Mouse (Mus musculus) hindbrain, postnatal 0 days (tissue): ENCODE data around the gene Olfr411. TPM values are rescaled to one million over a fixed set of nuclear protein-coding genes. Genes with fewer than 3 reads are reported as not detected.

ENCODE experiments used
- ATAC-seq: fragments of 200-750 bp; cut with Nextera tagmentation; 2 replicates; pipeline ENCODE4 v1.8.0; 2017; ENCODE audit warnings: mild to moderate bottlenecking, moderate TSS enrichment, moderate library complexity
- DNase-seq: peaks from one replicate; pipeline ENCODE4 v3.0.0-alpha.2; 2015; ENCODE audit warnings: low spot score
- H3K27ac ChIP-seq: fragments of 300-500 bp; sonication (generic); 2 replicates; pipeline ENCODE4 v1.5.1; 2014; ENCODE audit warnings: mild to moderate bottlenecking
- H3K27me3 ChIP-seq: fragments of 300-500 bp; sonication (generic); 2 replicates; pipeline ENCODE4 v1.6.1; 2014; ENCODE audit warnings: low read length, mixed read lengths; ENCODE audit not compliant: insufficient read depth
- H3K36me3 ChIP-seq: fragments of 300-500 bp; sonication (generic); 2 replicates; pipeline ENCODE4 v1.6.1; 2014; ENCODE audit warnings: low read length, mixed read lengths; ENCODE audit not compliant: insufficient read depth
- H3K4me1 ChIP-seq: fragments of 300-500 bp; sonication (generic); 2 replicates; pipeline ENCODE4 v1.6.1; 2014; ENCODE audit warnings: antibody characterized with exemption, low read length, mixed read lengths; ENCODE audit not compliant: insufficient read depth
- H3K4me2 ChIP-seq: fragments of 300-500 bp; sonication (generic); 2 replicates; pipeline ENCODE4 v1.6.1; 2014; ENCODE audit warnings: low read depth, mild to moderate bottlenecking, low read length, moderate library complexity, mixed read lengths
- H3K4me3 ChIP-seq: fragments of 300-500 bp; sonication (generic); 2 replicates; pipeline ENCODE4 v1.5.1; 2014; ENCODE audit warnings: low read length
- H3K9ac ChIP-seq: fragments of 300-500 bp; sonication (generic); replicated peaks from 2 replicates; pipeline ENCODE4 v1.6.1; 2014; ENCODE audit warnings: mild to moderate bottlenecking, low read length, moderate library complexity, mixed read lengths
- H3K9me3 ChIP-seq: fragments of 300-500 bp; sonication (generic); 2 replicates; pipeline ENCODE4 v1.6.1; 2016; ENCODE audit warnings: low read length, mixed read lengths
- CTCF ChIP-seq: IDR thresholded peaks from 2 replicates; pipeline ENCODE4 v1.5.1; 2016; ENCODE audit warnings: antibody characterized with exemption, control low read depth, low read depth
- WGBS: fragments of 180-500 bp; shearing (Covaris S2); extraction: QIAGEN DNeasy Blood & Tissue Kit; methylation state at CpG from one replicate; pipeline ENCODE4 v1.1.7; 2014; 5-methylcytosine and 5-hydroxymethylcytosine counted together
- polyA plus RNA-seq: library from polyadenylated mRNA; unstranded; fragments of >200 nt; fragmentation: Nextera tagmentation; extraction: Ambion mirVana; gene quantifications from 2 replicates; pipeline ENCODE4 v1.2.1, GENCODE M21; 2015
- total RNA-seq: library from RNA; depleted of rRNA; stranded (reverse); fragments of >200 nt; gene quantifications from 2 replicates; pipeline ENCODE4 v1.2.3, GENCODE M21; 2014; rRNA removed

Gene Olfr411
- total RNA-seq (not detected in 2 replicates), polyA plus RNA-seq (not detected in 2 replicates)

- ATAC-seq (no peak), DNase-seq (no peak)
- Histone ChIP-seq H3K36me3 (no peaks in the 10 kb centered on the region), H3K4me2 (no peak within 1 kb of the TSS), H3K4me1 (no peaks in the 10 kb centered on the region), H3K9me3 (no peaks in the 10 kb centered on the region), H3K9ac (no peak within 1 kb of the TSS), H3K4me3 (no peak within 1 kb of the TSS), H3K27ac (no peak within 1 kb of the TSS), H3K27me3 (no peaks in the 10 kb centered on the region)
- 85% methylated on average over 3 of the region's 3 CpGs for WGBS
- TF ChIP-seq CTCF: no peak
Measured at GRCm38 (mm10) chr11:74352550-74352949, at the start of gene Olfr411. Gene Olfr411, minus strand, starts transcription at chr11:74352650.

DNA sequence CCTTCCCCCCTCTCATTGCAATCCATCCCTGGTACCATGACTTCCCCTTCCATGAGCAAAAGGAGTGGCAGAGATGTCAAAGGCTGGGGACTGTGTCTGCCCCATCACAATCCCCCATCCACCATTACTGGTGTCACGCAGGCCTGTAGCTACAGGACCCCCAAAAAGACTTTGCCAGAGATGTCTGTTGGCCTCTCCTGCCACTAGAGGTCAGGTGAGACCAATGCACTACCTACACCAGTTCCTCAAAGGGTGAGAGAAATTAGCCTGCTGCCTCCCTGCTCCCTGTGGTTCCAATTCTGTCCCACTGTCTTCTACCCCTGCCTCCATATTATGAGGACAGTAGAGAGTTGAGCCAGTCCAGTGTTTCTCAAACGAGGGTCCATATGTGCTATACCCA lies 49.7 kb upstream of the Olfr411 start:
- ATAC-seq: peak; percentile 60
- Histone ChIP-seq H3K9me3 (no peaks in the 10 kb centered on the region), H3K4me1 (no peaks in the 10 kb centered on the region), H3K4me3 (no peak overlapping the region), H3K9ac (no peak overlapping the region), H3K4me2 (no peak overlapping the region), H3K36me3 (peaks cover 4% of the 10 kb centered on the region; the same call in 1 of the 2 replicates), H3K27ac (no peak overlapping the region), H3K27me3 (no peaks in the 10 kb centered on the region)
- WGBS: 64% methylated on average over 2 of the region's 2 CpGs
- peak; percentile 67 for DNase-seq
- TF ChIP-seq CTCF: peak; percentile 79

- no peak overlapping the region for H3K27ac ChIP-seq
- no peaks in the 10 kb centered on the region for H3K27me3 ChIP-seq
- no peak for DNase-seq
- H3K4me1 ChIP-seq: no peaks in the 10 kb centered on the region
- WGBS: 84% methylated on average over 18 of the region's 18 CpGs
- no peak overlapping the region for H3K4me2 ChIP-seq
- no peak overlapping the region for H3K9ac ChIP-seq
- ATAC-seq: no peak
- no peak overlapping the region for H3K4me3 ChIP-seq
- peaks cover 5% of the 10 kb centered on the region; the same call in 1 of the 2 replicates for H3K36me3 ChIP-seq
- no peak for TF ChIP-seq CTCF
- no peaks in the 10 kb centered on the region for H3K9me3 ChIP-seq
Measured at GRCm38 (mm10) chr11:74395583-74395982, 43.1 kb upstream of the Olfr411 start.

- TF ChIP-seq CTCF: no peak
- Histone ChIP-seq H3K27ac (no peak overlapping the region), H3K27me3 (no peaks in the 10 kb centered on the region), H3K4me3 (no peak overlapping the region), H3K36me3 (peaks cover 5% of the 10 kb centered on the region; the same call in 1 of the 2 replicates), H3K9ac (no peak overlapping the region), H3K4me1 (no peaks in the 10 kb centered on the region), H3K4me2 (no peak overlapping the region), H3K9me3 (no peaks in the 10 kb centered on the region)
- peak; percentile 62 for DNase-seq
- ATAC-seq: peak; percentile 62
- 43% methylated on average over 5 of the region's 5 CpGs for WGBS
Measured at GRCm38 (mm10) chr11:74393489-74393888, 41.0 kb upstream of the Olfr411 start.

- Histone ChIP-seq H3K27ac (no peak overlapping the region), H3K4me1 (no peaks in the 10 kb centered on the region), H3K36me3 (peaks cover 5% of the 10 kb centered on the region; the same call in 1 of the 2 replicates), H3K4me3 (no peak overlapping the region), H3K9me3 (no peaks in the 10 kb centered on the region), H3K27me3 (no peaks in the 10 kb centered on the region), H3K4me2 (no peak overlapping the region), H3K9ac (no peak overlapping the region)
- no peak for ATAC-seq
- DNase-seq: no peak
- 57% methylated on average over 6 of the region's 6 CpGs for WGBS
- TF ChIP-seq CTCF: no peak
Measured at GRCm38 (mm10) chr11:74392903-74393302, 40.5 kb upstream of the Olfr411 start.

DNA sequence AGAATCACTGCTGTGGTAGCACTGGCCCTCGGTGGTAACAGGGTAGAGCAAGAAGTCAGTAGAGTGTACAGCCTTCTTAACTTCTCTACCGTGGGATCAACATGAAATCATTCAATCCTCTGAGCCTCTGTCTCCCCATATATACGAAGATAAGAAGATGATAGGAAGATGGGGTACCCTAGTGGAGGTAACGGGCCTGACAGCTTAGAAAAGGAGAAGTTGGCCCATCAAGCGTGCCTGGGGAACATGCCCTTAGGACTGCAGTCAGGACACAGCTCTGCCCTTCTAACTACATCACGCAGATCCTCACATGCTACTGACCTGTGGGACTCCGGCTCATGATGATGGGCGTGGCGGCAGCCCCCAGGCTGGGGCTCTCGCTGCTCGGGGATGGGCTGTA lies 39.4 kb upstream of the Olfr411 start:
- H3K4me3 ChIP-seq: no peak overlapping the region
- no peaks in the 10 kb centered on the region for H3K36me3 ChIP-seq
- H3K9ac ChIP-seq: no peak overlapping the region
- no peaks in the 10 kb centered on the region for H3K4me1 ChIP-seq
- ATAC-seq (no peak), DNase-seq (no peak)
- 93% methylated on average over 11 of the region's 11 CpGs for WGBS
- TF ChIP-seq CTCF: no peak
- no peak overlapping the region for H3K27ac ChIP-seq
- H3K4me2 ChIP-seq: no peak overlapping the region
- H3K9me3 ChIP-seq: no peaks in the 10 kb centered on the region
- no peaks in the 10 kb centered on the region for H3K27me3 ChIP-seq

DNA sequence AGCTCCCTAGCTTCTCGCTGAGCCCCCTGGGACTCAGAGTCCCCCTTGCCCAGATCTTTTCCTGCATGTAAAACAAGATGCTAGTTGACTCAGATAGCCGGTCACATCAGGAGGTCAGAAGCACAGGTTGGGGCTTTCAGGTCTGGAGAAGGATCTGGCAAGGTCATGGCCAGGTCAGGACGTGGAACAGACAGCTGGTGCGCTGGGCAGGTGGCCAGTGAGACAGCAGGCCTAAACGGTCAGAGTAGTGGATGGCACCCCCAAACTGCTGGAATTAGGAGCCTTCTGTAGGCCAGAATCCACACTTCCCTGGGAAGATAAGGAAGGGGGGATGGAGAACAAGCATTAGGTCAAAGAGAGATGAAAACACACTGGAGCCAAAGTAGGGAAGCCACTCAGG lies 34.8 kb upstream of the Olfr411 start:
- Histone ChIP-seq H3K4me3 (no peak overlapping the region), H3K27ac (no peak overlapping the region), H3K36me3 (no peaks in the 10 kb centered on the region), H3K4me2 (no peak overlapping the region), H3K4me1 (no peaks in the 10 kb centered on the region), H3K27me3 (no peaks in the 10 kb centered on the region), H3K9ac (no peak overlapping the region), H3K9me3 (no peaks in the 10 kb centered on the region)
- WGBS: 63% methylated on average over 5 of the region's 5 CpGs
- DNase-seq: no peak
- ATAC-seq: no peak
- TF ChIP-seq CTCF: no peak
